Mouse (Mus musculus) forebrain, embryonic 11.5 days (tissue): ENCODE results near the gene Islr. TPM values are rescaled to one million over a fixed set of nuclear protein-coding genes. Genes with fewer than 3 reads are reported as not detected.

Experiments
- ATAC-seq: fragments of 200-750 bp; cut with Nextera tagmentation; replicated peaks from 2 replicates; pipeline ENCODE4 v1.8.0; 2017; ENCODE audit warnings: moderate TSS enrichment; ENCODE audit not compliant: low FRiP score
- DNase-seq: peaks from one replicate; pipeline ENCODE4 v3.0.0-alpha.2; 2017; ENCODE audit warnings: low spot score
- H3K27ac ChIP-seq: fragments of 300-500 bp; sonication (generic); 2 replicates; pipeline ENCODE4 v1.5.1; 2014; ENCODE audit warnings: low read depth, low read length
- H3K27me3 ChIP-seq: fragments of 300-500 bp; sonication (generic); 2 replicates; pipeline ENCODE4 v1.6.1; 2014; ENCODE audit warnings: mild to moderate bottlenecking, low read length, mixed read lengths; ENCODE audit not compliant: control insufficient read depth, insufficient read depth
- H3K36me3 ChIP-seq: fragments of 300-500 bp; sonication (generic); 2 replicates; pipeline ENCODE4 v1.6.1; 2014; ENCODE audit warnings: mild to moderate bottlenecking, low read length, moderate library complexity, mixed read lengths; ENCODE audit not compliant: control insufficient read depth, insufficient read depth
- H3K4me1 ChIP-seq: fragments of 300-500 bp; sonication (generic); replicated peaks from 2 replicates; pipeline ENCODE4 v1.6.1; 2014; ENCODE audit warnings: low read length, mixed read lengths; ENCODE audit not compliant: control insufficient read depth, insufficient read depth
- H3K4me2 ChIP-seq: fragments of 300-500 bp; sonication (generic); 2 replicates; pipeline ENCODE4 v1.6.1; 2014; ENCODE audit warnings: low read depth, mild to moderate bottlenecking, low read length, moderate library complexity, mixed read lengths; ENCODE audit not compliant: severe bottlenecking
- H3K4me3 ChIP-seq: fragments of 300-500 bp; sonication (generic); 2 replicates; pipeline ENCODE4 v1.5.1; 2014; ENCODE audit warnings: low read depth, low read length
- H3K9ac ChIP-seq: fragments of 300-500 bp; sonication (generic); 2 replicates; pipeline ENCODE4 v1.6.1; 2014; ENCODE audit warnings: low read length
- H3K9me3 ChIP-seq: fragments of 300-500 bp; sonication (generic); 2 replicates; pipeline ENCODE4 v1.6.1; 2016; ENCODE audit warnings: low read length, mixed read lengths; ENCODE audit not compliant: control insufficient read depth
- WGBS: fragments of 180-500 bp; shearing (Covaris S2); extraction: QIAGEN DNeasy Blood & Tissue Kit; methylation state at CpG from one replicate; pipeline ENCODE4 v1.1.7; 2014; 5-methylcytosine and 5-hydroxymethylcytosine counted together
- microRNA-seq: library from miRNA; unstranded; fragments of <30 nt; microRNA quantifications from one replicate; pipeline ENCODE4, GENCODE M21; 2016; ENCODE audit not compliant: insufficient number of aligned reads
- polyA plus RNA-seq: library from polyadenylated mRNA; unstranded; fragments of >200 nt; fragmentation: Nextera tagmentation; extraction: Ambion mirVana; gene quantifications from 2 replicates; pipeline ENCODE4 v1.2.1, GENCODE M21; 2014

Gene Islr
- polyA plus RNA-seq, 1 experiment from 2014 or later, result 9.4 TPM

- under 1% methylated on average over 5 of the region's 6 CpGs for WGBS
- Histone ChIP-seq H3K36me3 (no peaks in the 10 kb centered on the region), H3K27me3 (peaks cover 7% of the 10 kb centered on the region), H3K27ac (peak overlapping the region; percentile 89), H3K9me3 (no peaks in the 10 kb centered on the region), H3K9ac (peak overlapping the region; percentile 28; the same call in 1 of the 2 replicates), H3K4me1 (peaks cover 44% of the 10 kb centered on the region), H3K4me3 (no peak overlapping the region), H3K4me2 (peak overlapping the region; percentile 36; the same call in 1 of the 2 replicates)
- DNase-seq, result peak; percentile 83
- ATAC-seq, result peak; percentile 73
These were observed 91.8 kb downstream of the Islr start for GRCm38 (mm10) chr9:58112321-58112751.

- no peak for DNase-seq
- ATAC-seq, result no peak
- Histone ChIP-seq H3K4me2 (no peak overlapping the region), H3K27me3 (peaks cover 5% of the 10 kb centered on the region), H3K9ac (peak overlapping the region; percentile 28; the same call in 1 of the 2 replicates), H3K4me1 (peaks cover 44% of the 10 kb centered on the region), H3K27ac (peak overlapping the region; percentile 89), H3K36me3 (no peaks in the 10 kb centered on the region), H3K4me3 (no peak overlapping the region), H3K9me3 (no peaks in the 10 kb centered on the region)
- 56% methylated on average over 6 of the region's 6 CpGs for WGBS
These were observed 92.7 kb downstream of the Islr start for GRCm38 (mm10) chr9:58111431-58111830.

GRCm38 (mm10) chr9:58110787-58111186, 93.3 kb downstream of the Islr start:
- no peak overlapping the region for H3K4me3 ChIP-seq
- H3K9ac ChIP-seq, result no peak overlapping the region
- H3K4me2 ChIP-seq, result no peak overlapping the region
- ATAC-seq, result no peak
- H3K27ac ChIP-seq, result peak overlapping the region; percentile 89; the same call in 1 of the 2 replicates
- 83% methylated on average over 5 of the region's 5 CpGs for WGBS
- no peak for DNase-seq
- no peaks in the 10 kb centered on the region for H3K9me3 ChIP-seq
- H3K36me3 ChIP-seq, result no peaks in the 10 kb centered on the region
- peaks cover 5% of the 10 kb centered on the region for H3K27me3 ChIP-seq
- H3K4me1 ChIP-seq, result peaks cover 40% of the 10 kb centered on the region

DNA sequence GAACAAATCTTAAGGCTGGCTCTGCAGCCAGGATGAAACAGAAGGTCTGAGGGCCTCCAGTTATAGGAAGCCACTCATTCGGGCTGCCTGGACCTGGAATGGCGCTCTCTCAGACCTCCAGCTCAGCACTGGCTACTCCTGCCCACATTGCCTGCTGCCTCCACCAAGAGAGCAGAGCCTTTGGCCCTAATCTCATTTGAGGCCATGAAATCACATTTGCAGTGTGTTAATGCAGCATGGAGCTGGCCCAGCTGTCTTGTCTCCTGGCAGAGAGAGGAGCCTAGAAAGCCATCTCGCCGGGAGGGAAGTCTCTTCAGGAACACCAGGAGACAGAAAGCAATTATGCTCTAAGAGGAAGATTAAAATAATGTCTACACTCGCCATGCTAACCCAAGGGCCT, 96.6 kb downstream of the Islr start:
- DNase-seq, result no peak
- H3K36me3 ChIP-seq, result no peaks in the 10 kb centered on the region
- no peak for ATAC-seq
- H3K9ac ChIP-seq, result no peak overlapping the region
- no peaks in the 10 kb centered on the region for H3K27me3 ChIP-seq
- H3K4me3 ChIP-seq, result no peak overlapping the region
- peaks cover 15% of the 10 kb centered on the region; the same call in 1 of the 2 replicates for H3K4me1 ChIP-seq
- H3K9me3 ChIP-seq, result no peaks in the 10 kb centered on the region
- H3K27ac ChIP-seq, result no peak overlapping the region
- H3K4me2 ChIP-seq, result no peak overlapping the region
- 63% methylated on average over 5 of the region's 5 CpGs for WGBS

Small RNA genes lying within 50 kb of the gene (microRNA-seq; reads per million reads assigned to microRNA genes)
- not detected for gene Mir6385

Other genes starting within 250 kb of the Islr start
- not detected in 2 replicates for gene Cyp11a1, start 197.9 kb downstream of the Islr start, polyA plus RNA-seq
- gene Stra6, start 140.5 kb downstream of the Islr start, polyA plus RNA-seq, result 18.0 and 21.8 TPM in 2 replicates
- 0.88 and 1.1 TPM in 2 replicates for gene Ccdc33, start 85.5 kb downstream of the Islr start, polyA plus RNA-seq
- 18.1 and 21.1 TPM in 2 replicates for gene Islr2, start within 50 bp of the Islr start, polyA plus RNA-seq
- 13.6 and 13.7 TPM in 2 replicates for gene Pml, start 45.5 kb upstream of the Islr start, polyA plus RNA-seq
- 37.6 and 39.4 TPM in 2 replicates for gene Stoml1, start 48.9 kb upstream of the Islr start, polyA plus RNA-seq
- 10.2 and 13.0 TPM in 2 replicates for gene Loxl1, start 108.9 kb upstream of the Islr start, polyA plus RNA-seq
- gene Tbc1d21, start 166.1 kb upstream of the Islr start, polyA plus RNA-seq, result not detected in 2 replicates